Comparison of ENCODE assay signal across 22 mouse cellular contexts in the genomic region with DNA sequence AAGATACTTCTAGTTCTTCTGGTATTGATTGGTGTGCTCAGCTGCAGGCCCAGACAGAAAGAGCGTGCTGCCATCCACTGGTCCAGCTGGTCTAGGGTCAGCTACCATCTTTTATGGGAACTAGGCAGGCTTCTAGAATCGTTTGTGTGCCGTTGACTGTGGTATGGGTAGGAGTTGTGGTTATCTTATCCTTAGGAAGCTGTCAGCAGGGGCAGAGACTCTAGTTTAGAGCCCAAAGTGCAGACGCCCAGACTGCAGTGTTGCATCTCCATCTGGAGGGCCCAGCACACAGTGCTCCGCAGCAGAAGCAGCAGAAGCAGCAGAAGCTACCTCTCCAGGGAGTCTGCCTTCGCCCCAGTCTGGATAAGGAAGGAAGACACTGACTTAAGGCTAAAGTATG.
A peak's percentile ranks its signal among the peaks of the same experiment; 100 is the strongest.
DNase-seq lines count a peak whose midpoint lies in the region; ATAC-seq and TF ChIP-seq lines count a peak whose summit lies in the region.
"Had no signal": no experiment of that assay in that cellular context is flagged by ENCODE, and none has a peak within 500 bp of the region (broad histone marks: within the 10 kb centered on the region; RNA-seq: fewer than 3 reads in every experiment).

No protein-coding gene starts in this region.

- no peak overlapping the region for H3K4me2 ChIP-seq in heart, postnatal 0 days (ENCODE audit: low read depth, low read length)
- no peak overlapping the region for H3K4me2 ChIP-seq in heart, embryonic 11.5 days
- H3K4me2 ChIP-seq: embryonic facial prominence, embryonic 15.5 days; kidney, embryonic 15.5 days; liver, embryonic 15.5 days; midbrain, embryonic 11.5 days; stomach, embryonic 15.5 days had no signal

- 0 out of 2 replicates have a peak, but pooled peaks have one; percentile 5 for TF ChIP-seq CTCF in heart, postnatal 0 days (IDR thresholded peaks at IDR 0.05; ENCODE audit: low read depth)

- no peak overlapping the region for H3K27ac ChIP-seq in heart, postnatal 0 days (ENCODE audit: low read depth)
- no peak overlapping the region for H3K27ac ChIP-seq in heart, embryonic 11.5 days (ENCODE audit: low read depth, low read length)
- H3K27ac ChIP-seq: embryonic facial prominence, embryonic 15.5 days; hindbrain, embryonic 10.5 days; hindbrain, postnatal 0 days; kidney, embryonic 15.5 days; liver, embryonic 15.5 days; stomach, embryonic 15.5 days had no signal

- TF ChIP-seq EP300 in heart, postnatal 0 days (IDR thresholded peaks at IDR 0.05; ENCODE audit: low read depth) = no peak

- H3K4me3 ChIP-seq in heart, postnatal 0 days (ENCODE audit: low read depth, low read length) = no peak overlapping the region
- H3K4me3 ChIP-seq in heart, embryonic 11.5 days (ENCODE audit: low read depth, low read length) = no peak overlapping the region
- H3K4me3 ChIP-seq: embryonic facial prominence, embryonic 15.5 days; hindbrain, embryonic 10.5 days; kidney, embryonic 15.5 days; liver, embryonic 15.5 days; stomach, embryonic 15.5 days had no signal

- DNase-seq in heart, adult 11 months = peak; percentile 87
- DNase-seq in heart, adult 9 months (ENCODE audit: low spot score in 2 of 2) = no peak
- DNase-seq in heart, postnatal 0 days (ENCODE audit: low spot score) = no peak
- DNase-seq in testis, postnatal 10 days (ENCODE audit: low spot score) = peak; percentile 33
- DNase-seq in testis, postnatal 14 days (ENCODE audit: low spot score) = no peak
- DNase-seq: B cell, adult 2 months; cerebellum, postnatal 14 days; embryo, embryonic 11 days; gastrocnemius, postnatal 25 days; kidney, postnatal 4 days; lung, postnatal 4 days; retina, postnatal 1 day had no signal

- no peak overlapping the region for H3K9ac ChIP-seq in heart, postnatal 0 days (replicated peaks; ENCODE audit: low read depth, low read length)
- H3K9ac ChIP-seq in heart, embryonic 11.5 days (ENCODE audit: low read depth, low read length) = no peak overlapping the region
- H3K9ac ChIP-seq: embryonic facial prominence, embryonic 15.5 days; kidney, embryonic 15.5 days; liver, embryonic 15.5 days; stomach, embryonic 15.5 days had no signal

- WGBS in heart, postnatal 0 days = 41% methylated on average over 6 of the region's 6 CpGs
- WGBS in heart, embryonic 11.5 days (ENCODE audit: insufficient replicate concordance) = 39% methylated on average over 6 of the region's 6 CpGs

- ATAC-seq in heart, postnatal 0 days (ENCODE audit: insufficient read depth, low read depth) = no peak
- no peak for ATAC-seq in heart, embryonic 11.5 days (replicated peaks; ENCODE audit: insufficient number of reproducible peaks, low FRiP score, low TSS enrichment)
- ATAC-seq in granulocyte monocyte progenitor cell, adult 5-6 weeks (replicated peaks; ENCODE audit: poor library complexity, severe bottlenecking) = no peak
- ATAC-seq: hindbrain, postnatal 0 days; intestine, postnatal 0 days had no signal

- H3K4me1 ChIP-seq in heart, postnatal 0 days (ENCODE audit: control insufficient read depth, insufficient read depth) = peaks cover 27% of the 10 kb centered on the region
- peaks cover 39% of the 10 kb centered on the region for H3K4me1 ChIP-seq in heart, embryonic 11.5 days (ENCODE audit: control insufficient read depth, insufficient read depth, low read length)

- no peaks in the 10 kb centered on the region for H3K9me3 ChIP-seq in heart, postnatal 0 days (replicated peaks; ENCODE audit: control insufficient read depth, low read length)
- no peaks in the 10 kb centered on the region for H3K9me3 ChIP-seq in heart, embryonic 11.5 days (replicated peaks; ENCODE audit: control insufficient read depth, low read length)
- H3K9me3 ChIP-seq: embryonic facial prominence, embryonic 15.5 days; hindbrain, embryonic 10.5 days; kidney, embryonic 15.5 days; liver, embryonic 15.5 days; stomach, embryonic 15.5 days had no signal

- H3K36me3 ChIP-seq in heart, postnatal 0 days (replicated peaks; ENCODE audit: control insufficient read depth, insufficient read depth, low read length) = peaks cover 32% of the 10 kb centered on the region
- H3K36me3 ChIP-seq in heart, embryonic 11.5 days (ENCODE audit: control insufficient read depth, insufficient read depth, low read length) = peaks cover 9% of the 10 kb centered on the region
- H3K36me3 ChIP-seq: liver, embryonic 15.5 days had no signal

- no peaks in the 10 kb centered on the region for H3K27me3 ChIP-seq in heart, postnatal 0 days (ENCODE audit: control insufficient read depth, insufficient read depth, low read length)
- no peaks in the 10 kb centered on the region for H3K27me3 ChIP-seq in heart, embryonic 11.5 days (ENCODE audit: control insufficient read depth, insufficient read depth, low read length)
- H3K27me3 ChIP-seq: embryonic facial prominence, embryonic 15.5 days; kidney, embryonic 15.5 days; liver, embryonic 15.5 days; stomach, embryonic 15.5 days had no signal

Comparison
In these comparisons a context has a peak if more than half of its experiments do, and no peak if none do; other contexts are left out.
1. DNase-seq: peak in heart, adult 11 months (single experiment) and testis, postnatal 10 days (single experiment); none in heart, adult 9 months (0 of 2), heart, postnatal 0 days (single experiment) and testis, postnatal 14 days (single experiment).